Mouse (Mus musculus) forebrain, embryonic 16.5 days (tissue): Measurements from ENCODE around the gene Zbtb20. TPM values are rescaled to one million over a fixed set of nuclear protein-coding genes. Genes with fewer than 3 reads are reported as not detected.

Experiments used
- ATAC-seq: fragments of 200-750 bp; cut with Nextera tagmentation; 2 replicates; pipeline ENCODE4 v1.8.0; 2017; ENCODE audit warnings: mild to moderate bottlenecking, moderate library complexity
- H3K27ac ChIP-seq: fragments of 300-500 bp; sonication (generic); 2 replicates; pipeline ENCODE4 v1.5.1; 2014; ENCODE audit warnings: low read length, control low read depth
- H3K27me3 ChIP-seq: fragments of 300-500 bp; sonication (generic); replicated peaks from 2 replicates; pipeline ENCODE4 v1.6.1; 2014; ENCODE audit warnings: low read length; ENCODE audit not compliant: control insufficient read depth, insufficient read depth
- H3K36me3 ChIP-seq: fragments of 300-500 bp; sonication (generic); 2 replicates; pipeline ENCODE4 v1.6.1; 2014; ENCODE audit not compliant: control insufficient read depth, insufficient read depth
- H3K4me1 ChIP-seq: fragments of 300-500 bp; sonication (generic); replicated peaks from 2 replicates; pipeline ENCODE4 v1.6.1; 2014; ENCODE audit warnings: low read length; ENCODE audit not compliant: control insufficient read depth, insufficient read depth
- H3K4me2 ChIP-seq: fragments of 300-500 bp; sonication (generic); 2 replicates; pipeline ENCODE4 v1.6.1; 2014; ENCODE audit warnings: mild to moderate bottlenecking, low read length, control low read depth
- H3K4me3 ChIP-seq: fragments of 300-500 bp; sonication (generic); replicated peaks from 2 replicates; pipeline ENCODE4 v1.5.1; 2014; ENCODE audit warnings: mild to moderate bottlenecking, low read length, control low read depth
- H3K9ac ChIP-seq: fragments of 300-500 bp; sonication (generic); replicated peaks from 2 replicates; pipeline ENCODE4 v1.6.1; 2014; ENCODE audit warnings: low read depth, low read length, control low read depth
- H3K9me3 ChIP-seq: fragments of 300-500 bp; sonication (generic); 2 replicates; pipeline ENCODE4 v1.6.1; 2016; ENCODE audit warnings: low read length; ENCODE audit not compliant: control insufficient read depth
- WGBS: fragments of 180-500 bp; shearing (Covaris S2); extraction: QIAGEN DNeasy Blood & Tissue Kit; methylation state at CpG from one replicate; pipeline ENCODE4 v1.1.7; 2014; 5-methylcytosine and 5-hydroxymethylcytosine counted together
- polyA plus RNA-seq: library from polyadenylated mRNA; unstranded; fragments of >200 nt; fragmentation: Nextera tagmentation; extraction: Ambion mirVana; gene quantifications from 2 replicates; pipeline ENCODE4 v1.2.1, GENCODE M21; 2015

Gene Zbtb20
- polyA plus RNA-seq, 1 experiment from 2014 or later = 126 TPM

DNA sequence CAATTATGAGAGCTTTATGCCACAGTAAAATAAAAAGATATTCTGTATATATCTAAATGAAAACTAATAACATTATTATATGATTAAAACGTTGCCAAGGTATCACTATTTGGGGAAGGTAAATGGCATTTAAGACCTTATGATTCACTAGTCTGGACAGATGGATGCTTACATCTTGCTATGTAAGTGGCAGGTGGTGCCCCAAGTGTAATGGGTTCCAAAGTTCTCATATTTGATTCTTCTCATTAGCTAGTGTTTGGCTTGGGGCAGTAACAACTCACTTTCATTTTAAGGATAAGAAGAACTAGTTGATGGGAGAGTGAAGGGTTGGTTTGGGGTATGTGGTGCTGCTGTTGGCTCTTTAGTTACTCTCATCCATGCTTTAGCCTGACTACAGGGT lies 235.6 kb downstream of the Zbtb20 start:
- Histone ChIP-seq H3K9ac (no peak overlapping the region), H3K4me1 (no peaks in the 10 kb centered on the region), H3K27me3 (no peaks in the 10 kb centered on the region), H3K27ac (no peak overlapping the region), H3K36me3 (no peaks in the 10 kb centered on the region), H3K4me3 (no peak overlapping the region), H3K9me3 (no peaks in the 10 kb centered on the region), H3K4me2 (no peak overlapping the region)
- 88% methylated on average over 1 of the region's 1 CpGs for WGBS
- ATAC-seq = no peak

DNA sequence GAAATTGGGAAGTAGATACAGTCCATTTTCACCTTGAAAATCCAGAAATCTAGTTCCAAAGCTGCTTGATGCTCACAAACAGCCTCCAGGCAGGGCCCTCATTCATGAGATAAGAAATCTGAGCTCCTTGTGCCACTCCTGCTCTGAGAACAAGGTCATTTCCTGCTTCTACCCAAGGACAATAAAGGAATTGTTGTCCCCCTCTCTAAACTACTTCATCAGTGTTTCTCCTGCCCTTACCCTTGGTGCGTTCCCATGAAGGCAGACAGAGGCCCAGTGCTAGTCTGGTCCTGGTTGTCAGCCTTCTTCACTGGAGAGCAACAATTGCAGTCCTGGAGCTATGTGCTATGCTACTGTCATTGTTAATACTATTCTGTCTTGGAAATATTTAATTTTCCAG lies 238.3 kb downstream of the Zbtb20 start:
- no peaks in the 10 kb centered on the region for H3K9me3 ChIP-seq

DNA sequence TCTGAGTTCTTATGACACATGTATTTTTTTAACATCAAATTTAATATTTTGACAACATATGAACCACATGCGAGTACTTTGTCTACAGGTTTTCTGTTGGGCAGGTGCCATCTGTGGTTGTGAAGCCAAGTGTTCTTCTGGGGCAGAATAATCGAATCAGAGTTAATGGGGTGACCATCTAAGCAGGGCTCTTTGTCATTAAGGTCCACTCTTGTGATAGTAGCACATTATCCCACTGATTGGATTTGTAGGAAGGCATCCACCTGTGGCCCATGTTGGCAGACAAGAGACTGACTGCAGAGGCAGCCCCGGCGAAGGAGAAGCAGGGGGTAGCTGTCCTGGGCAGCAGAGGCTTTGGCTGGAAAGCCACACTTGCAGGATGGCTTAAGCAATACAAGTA lies 254.3 kb downstream of the Zbtb20 start:
- H3K4me1 ChIP-seq = peaks cover 11% of the 10 kb centered on the region
- H3K9me3 ChIP-seq = no peaks in the 10 kb centered on the region
- H3K36me3 ChIP-seq = no peaks in the 10 kb centered on the region
- H3K9ac ChIP-seq = no peak overlapping the region
- peak overlapping the region; percentile 61 for H3K27ac ChIP-seq
- ATAC-seq = peak; percentile 47
- WGBS = 42% methylated on average over 4 of the region's 4 CpGs
- no peaks in the 10 kb centered on the region for H3K27me3 ChIP-seq
- H3K4me3 ChIP-seq = no peak overlapping the region
- H3K4me2 ChIP-seq = no peak overlapping the region

More for the DNA sequence above, 238.3 kb downstream of the Zbtb20 start:
- Histone ChIP-seq H3K9ac (no peak overlapping the region), H3K4me2 (no peak overlapping the region), H3K36me3 (no peaks in the 10 kb centered on the region), H3K27me3 (no peaks in the 10 kb centered on the region), H3K4me1 (no peaks in the 10 kb centered on the region), H3K27ac (no peak overlapping the region), H3K4me3 (no peak overlapping the region)
- WGBS = 70% methylated on average over 1 of the region's 1 CpGs
- ATAC-seq = no peak

DNA sequence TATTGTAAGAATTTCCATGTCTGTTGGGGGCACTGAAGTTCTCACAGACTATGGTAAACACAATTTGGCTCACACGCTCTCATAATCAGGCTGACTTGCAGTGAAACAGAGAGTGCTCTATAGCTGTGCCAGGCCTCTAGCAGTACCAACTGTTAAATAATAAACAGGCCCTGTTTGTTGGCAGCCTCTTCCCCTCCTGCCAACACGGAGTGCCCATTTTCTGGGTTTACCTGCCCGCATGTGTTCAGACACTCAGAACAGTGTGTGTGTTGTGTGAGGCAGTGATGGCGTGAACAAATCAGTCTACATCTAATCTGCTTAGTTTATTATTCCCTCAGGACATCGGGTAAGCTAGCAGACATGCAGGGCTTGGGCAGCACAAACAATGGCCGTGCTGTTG lies 254.9 kb downstream of the Zbtb20 start:
- Histone ChIP-seq H3K4me3 (no peak overlapping the region), H3K9ac (0 out of 2 replicates have a peak overlapping the region, but pooled peaks have one; percentile 1), H3K27me3 (no peaks in the 10 kb centered on the region), H3K4me2 (peak overlapping the region; percentile 19; the same call in 1 of the 2 replicates), H3K4me1 (peaks cover 11% of the 10 kb centered on the region), H3K36me3 (no peaks in the 10 kb centered on the region), H3K9me3 (no peaks in the 10 kb centered on the region), H3K27ac (peak overlapping the region; percentile 61)
- peak; percentile 96 for ATAC-seq
- WGBS = 20% methylated on average over 6 of the region's 6 CpGs

DNA sequence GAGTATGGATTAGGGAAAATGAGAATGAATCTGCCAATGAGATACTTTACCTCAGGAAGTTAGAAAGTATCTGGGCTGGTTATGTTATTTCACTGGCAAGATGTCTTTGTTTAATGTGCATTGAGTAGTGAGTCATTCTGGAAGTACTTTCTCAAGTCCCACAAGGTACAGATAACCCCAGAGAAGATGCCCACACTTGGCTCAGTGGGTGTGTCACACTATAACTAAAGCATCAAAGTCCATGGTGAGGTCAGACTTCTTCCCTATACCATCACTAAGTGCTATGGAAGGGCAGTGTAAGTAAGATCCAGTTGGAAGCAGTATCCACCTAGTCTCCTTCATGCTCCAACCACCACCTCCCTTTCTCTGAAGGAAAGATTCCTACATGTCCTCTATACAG lies 255.4 kb downstream of the Zbtb20 start:
- H3K4me1 ChIP-seq = peaks cover 11% of the 10 kb centered on the region

DNA sequence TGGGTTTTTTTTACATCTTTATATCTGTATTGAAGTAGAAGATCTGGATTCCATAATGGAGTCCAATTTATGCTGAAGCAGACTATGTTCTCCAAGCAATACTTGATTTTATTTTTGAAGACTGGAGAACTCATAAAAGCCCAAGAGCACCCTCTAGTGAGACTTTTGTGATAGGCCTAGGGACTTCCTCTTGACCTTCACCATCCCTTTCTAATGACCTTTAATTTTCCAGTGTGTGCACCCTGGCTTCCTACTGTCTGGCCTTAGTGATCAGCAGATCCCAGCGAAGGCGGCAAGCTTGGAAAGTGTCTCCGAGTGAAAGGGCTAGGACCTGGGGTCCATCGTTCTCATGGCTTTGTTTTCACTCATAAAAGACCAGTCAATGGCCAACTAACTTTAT lies 292.8 kb downstream of the Zbtb20 start:
- no peaks in the 10 kb centered on the region for H3K4me1 ChIP-seq
- H3K9ac ChIP-seq = no peak overlapping the region
- no peak overlapping the region for H3K4me3 ChIP-seq
- H3K27me3 ChIP-seq = no peaks in the 10 kb centered on the region
- no peaks in the 10 kb centered on the region for H3K36me3 ChIP-seq
- no peaks in the 10 kb centered on the region for H3K9me3 ChIP-seq
- no peak for ATAC-seq
- WGBS = 74% methylated on average over 4 of the region's 4 CpGs
- H3K27ac ChIP-seq = no peak overlapping the region
- no peak overlapping the region for H3K4me2 ChIP-seq

More for the DNA sequence above, 255.4 kb downstream of the Zbtb20 start:
- no peak overlapping the region for H3K4me3 ChIP-seq
- no peak overlapping the region for H3K4me2 ChIP-seq
- peak overlapping the region; percentile 61; the same call in 1 of the 2 replicates for H3K27ac ChIP-seq
- no peaks in the 10 kb centered on the region for H3K36me3 ChIP-seq
- no peaks in the 10 kb centered on the region for H3K27me3 ChIP-seq
- H3K9me3 ChIP-seq = no peaks in the 10 kb centered on the region
- H3K9ac ChIP-seq = no peak overlapping the region
- ATAC-seq = peak; percentile 6; the same call in 1 of the 2 replicates

DNA sequence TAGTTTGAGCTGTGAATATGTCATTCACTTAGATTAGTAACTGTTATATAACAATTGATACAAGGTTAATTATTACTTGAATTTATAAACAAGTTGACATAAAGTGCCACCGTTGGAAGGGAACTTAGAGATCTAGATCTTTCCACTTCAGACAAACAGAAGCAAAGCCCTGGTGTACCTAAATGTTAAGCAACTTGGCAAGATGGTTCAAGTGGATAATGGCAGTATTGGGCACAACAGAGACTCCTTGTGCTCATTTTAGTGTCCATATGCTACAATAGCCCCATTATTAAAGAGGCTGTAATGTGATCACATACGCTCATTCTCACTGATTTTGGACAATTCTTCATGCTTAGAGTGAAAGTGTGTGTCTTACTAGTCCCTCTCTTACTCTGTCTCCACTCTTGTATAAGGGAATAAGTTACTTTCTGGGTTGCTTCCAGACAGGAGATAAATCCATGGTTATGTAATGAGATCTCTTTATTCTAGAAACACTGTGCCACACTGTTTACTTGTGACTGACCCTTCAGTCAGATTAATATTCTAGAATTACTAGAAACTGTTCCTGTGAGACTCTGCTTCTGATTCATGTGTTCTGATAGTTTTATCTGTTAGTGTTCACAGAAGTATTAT lies 293.7 kb downstream of the Zbtb20 start:
- H3K4me2 ChIP-seq = no peak overlapping the region
- no peak overlapping the region for H3K4me3 ChIP-seq
- no peaks in the 10 kb centered on the region for H3K4me1 ChIP-seq
- no peaks in the 10 kb centered on the region for H3K36me3 ChIP-seq
- H3K9me3 ChIP-seq = no peaks in the 10 kb centered on the region
- 75% methylated on average over 2 of the region's 2 CpGs for WGBS
- no peaks in the 10 kb centered on the region for H3K27me3 ChIP-seq
- H3K27ac ChIP-seq = no peak overlapping the region
- no peak for ATAC-seq
- no peak overlapping the region for H3K9ac ChIP-seq

DNA sequence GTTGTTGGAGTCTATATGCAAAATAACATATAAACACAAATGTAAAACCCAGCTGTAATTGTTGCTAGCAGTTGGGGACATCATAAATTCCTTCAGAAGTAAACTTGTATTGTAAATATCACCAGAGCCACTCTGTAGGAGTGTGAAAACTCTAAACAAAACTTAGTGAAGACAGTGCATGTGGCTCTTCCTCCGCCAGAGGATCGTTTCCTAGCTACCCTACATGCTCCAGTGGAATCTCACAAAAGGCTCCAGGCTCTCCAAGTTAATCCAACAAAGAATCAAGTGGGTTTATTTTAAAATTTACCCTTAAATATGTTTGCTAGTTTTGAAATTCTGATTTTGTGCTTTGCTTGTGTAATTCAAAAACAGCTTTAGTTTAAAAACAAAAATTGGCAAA lies 296.5 kb downstream of the Zbtb20 start:
- no peak overlapping the region for H3K4me3 ChIP-seq
- H3K27ac ChIP-seq = no peak overlapping the region
- 18% methylated on average over 2 of the region's 2 CpGs for WGBS
- no peak for ATAC-seq
- no peak overlapping the region for H3K4me2 ChIP-seq
- no peaks in the 10 kb centered on the region for H3K4me1 ChIP-seq
- H3K27me3 ChIP-seq = no peaks in the 10 kb centered on the region
- no peaks in the 10 kb centered on the region for H3K36me3 ChIP-seq
- no peaks in the 10 kb centered on the region for H3K9me3 ChIP-seq
- no peak overlapping the region for H3K9ac ChIP-seq

DNA sequence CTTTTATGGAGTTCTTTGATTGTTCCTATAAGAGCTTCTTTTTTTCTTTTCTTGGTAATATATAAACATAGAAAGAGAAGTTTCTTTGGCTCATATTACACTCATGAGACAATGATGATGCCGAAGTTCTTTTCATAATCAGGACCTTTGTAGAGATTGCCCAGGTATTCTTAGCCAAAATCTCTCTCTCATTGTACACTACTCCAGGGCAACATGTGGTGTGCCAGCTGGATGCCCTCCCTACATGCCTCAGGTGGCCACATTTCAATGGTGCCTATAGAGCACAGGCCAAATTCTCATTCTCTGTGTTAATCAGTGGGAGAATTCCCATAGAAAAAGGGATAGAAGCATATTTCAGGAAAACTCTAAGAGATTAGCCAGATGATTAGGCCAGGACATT lies 297.2 kb downstream of the Zbtb20 start:
- no peak overlapping the region for H3K27ac ChIP-seq

DNA sequence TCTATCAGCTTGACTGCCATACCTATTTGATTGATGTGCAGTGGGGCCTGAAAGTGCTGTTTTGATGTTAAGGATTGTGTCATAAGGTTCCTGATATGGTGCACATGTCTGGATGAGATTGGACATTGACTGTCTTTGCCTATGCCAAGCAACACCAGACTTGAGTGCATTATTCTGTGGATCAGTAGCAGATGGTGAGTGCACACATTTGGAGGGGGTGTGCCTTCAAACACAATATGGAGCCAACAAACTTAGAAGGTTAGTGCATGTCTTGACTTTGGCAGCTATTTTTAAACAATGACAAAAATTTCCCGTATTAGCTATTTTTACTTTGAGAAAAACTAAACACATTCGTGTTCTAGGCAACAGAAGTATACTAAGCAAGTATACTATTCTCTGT lies 299.1 kb downstream of the Zbtb20 start:
- H3K27ac ChIP-seq = no peak overlapping the region
- 0 out of 2 replicates have a peak, but pooled peaks have one; percentile 40 for ATAC-seq
- H3K4me1 ChIP-seq = no peaks in the 10 kb centered on the region
- H3K27me3 ChIP-seq = no peaks in the 10 kb centered on the region
- WGBS = 91% methylated on average over 2 of the region's 2 CpGs
- H3K36me3 ChIP-seq = no peaks in the 10 kb centered on the region
- no peak overlapping the region for H3K9ac ChIP-seq
- H3K4me3 ChIP-seq = no peak overlapping the region
- H3K4me2 ChIP-seq = no peak overlapping the region
- H3K9me3 ChIP-seq = no peaks in the 10 kb centered on the region

More for the DNA sequence above, 297.2 kb downstream of the Zbtb20 start:
- Histone ChIP-seq H3K4me1 (no peaks in the 10 kb centered on the region), H3K4me2 (no peak overlapping the region), H3K4me3 (no peak overlapping the region), H3K27me3 (no peaks in the 10 kb centered on the region), H3K9me3 (no peaks in the 10 kb centered on the region), H3K9ac (no peak overlapping the region), H3K36me3 (no peaks in the 10 kb centered on the region)
- ATAC-seq = no peak
- WGBS = 19% methylated on average over 1 of the region's 1 CpGs
